Mouse (Mus musculus) kidney, adult 2 months (tissue): ENCODE measurements around the gene Lpin2. TPM values are rescaled to one million over a fixed set of nuclear protein-coding genes. Genes with fewer than 3 reads are reported as not detected.

Experiments used
- DNase-seq: peaks from one replicate; pipeline ENCODE4 v3.0.0; 2021
- H3K27ac ChIP-seq: fragments of 200-500 bp; 2 replicates; pipeline ENCODE4 v1.5.1; 2012; ENCODE audit warnings: low read depth, low read length, control low read depth, inconsistent platforms; ENCODE audit not compliant: insufficient read depth
- H3K27me3 ChIP-seq: fragments of 200-500 bp; replicated peaks from 2 replicates; pipeline ENCODE4 v1.6.1; 2012; ENCODE audit warnings: mild to moderate bottlenecking, moderate library complexity, low read length, inconsistent platforms; ENCODE audit not compliant: control insufficient read depth, insufficient read depth
- H3K36me3 ChIP-seq: fragments of 200-500 bp; 2 replicates; pipeline ENCODE4 v1.6.1; 2012; ENCODE audit warnings: mild to moderate bottlenecking, moderate library complexity, low read length, inconsistent platforms; ENCODE audit not compliant: control insufficient read depth, insufficient read depth
- H3K4me1 ChIP-seq: fragments of 200-500 bp; 2 replicates; pipeline ENCODE4 v1.6.1; 2011; ENCODE audit warnings: low read length; ENCODE audit not compliant: control insufficient read depth, insufficient read depth
- H3K4me3 ChIP-seq: fragments of 200-500 bp; 2 replicates; pipeline ENCODE4 v1.5.1; 2011; ENCODE audit warnings: mild to moderate bottlenecking, low read depth, low read length, control low read depth; ENCODE audit not compliant: insufficient read depth
- CTCF ChIP-seq: fragments of 200-500 bp; conservative IDR thresholded peaks from 2 replicates; pipeline ENCODE4 v1.5.1; 2011; ENCODE audit warnings: low read depth, mild to moderate bottlenecking, control low read depth, low read length, moderate library complexity, mixed read lengths; ENCODE audit not compliant: insufficient read depth, insufficient read length
- POLR2A ChIP-seq: fragments of 200-500 bp; IDR thresholded peaks from one replicate; pipeline ENCODE4 v1.6.1; 2011; ENCODE audit warnings: low read depth, low read length, control low read depth
- WGBS: fragments of 180-500 bp; shearing (Covaris S2); methylation state at CpG from one replicate; pipeline ENCODE4 v1.1.7; 2018; 5-methylcytosine and 5-hydroxymethylcytosine counted together
- polyA plus RNA-seq: library from polyadenylated mRNA; depleted of rRNA; stranded (reverse); fragments of >200 nt; gene quantifications from 2 replicates; pipeline ENCODE4 v1.2.3, GENCODE M21; 2012

Gene Lpin2
- polyA plus RNA-seq, 1 experiment = 17.7 TPM

DNA sequence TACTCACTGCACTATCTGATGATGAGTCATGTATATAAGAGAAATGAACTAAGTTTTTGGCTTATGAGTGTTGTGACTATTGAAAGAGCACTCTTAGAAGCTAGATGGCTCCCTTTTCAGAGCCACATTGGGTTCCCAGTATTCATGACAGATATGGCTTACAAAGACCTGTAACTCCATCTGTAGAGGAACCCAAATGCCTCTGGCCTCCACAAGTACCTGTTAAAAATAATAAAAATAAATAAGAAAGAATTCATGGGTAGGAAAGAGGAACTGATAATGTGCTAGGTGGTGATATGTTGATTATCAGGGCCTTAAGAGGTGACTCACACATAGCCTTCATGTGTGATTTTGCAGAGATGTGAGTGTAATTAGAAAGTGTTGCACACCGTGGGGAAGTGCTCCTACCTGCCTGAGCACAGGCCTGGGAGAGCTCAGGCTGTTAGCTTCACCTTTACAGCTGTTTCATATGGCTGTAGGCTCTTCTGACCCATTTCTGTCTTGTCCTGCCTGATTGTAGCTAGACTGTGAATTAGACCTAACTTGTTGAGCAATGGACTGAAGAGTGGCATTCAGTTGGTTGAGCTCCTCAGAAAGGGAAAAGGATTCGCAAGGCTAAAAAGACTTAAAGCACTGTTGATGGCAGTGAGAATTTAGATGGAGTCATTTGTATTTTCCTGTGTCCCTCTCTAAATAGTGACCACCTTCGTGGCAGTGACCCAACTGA is 12.7 kb downstream of the Lpin2 start:
- Histone ChIP-seq H3K36me3 (no peaks in the 10 kb centered on the region), H3K4me1 (peaks cover 49% of the 10 kb centered on the region), H3K27me3 (no peaks in the 10 kb centered on the region), H3K27ac (peak overlapping the region; percentile 79), H3K4me3 (peak overlapping the region; percentile 40; the same call in 1 of the 2 replicates)
- TF ChIP-seq CTCF (no peak), POLR2A (no peak)
- WGBS = 36% methylated on average over 3 of the region's 3 CpGs
- no peak for DNase-seq

DNA sequence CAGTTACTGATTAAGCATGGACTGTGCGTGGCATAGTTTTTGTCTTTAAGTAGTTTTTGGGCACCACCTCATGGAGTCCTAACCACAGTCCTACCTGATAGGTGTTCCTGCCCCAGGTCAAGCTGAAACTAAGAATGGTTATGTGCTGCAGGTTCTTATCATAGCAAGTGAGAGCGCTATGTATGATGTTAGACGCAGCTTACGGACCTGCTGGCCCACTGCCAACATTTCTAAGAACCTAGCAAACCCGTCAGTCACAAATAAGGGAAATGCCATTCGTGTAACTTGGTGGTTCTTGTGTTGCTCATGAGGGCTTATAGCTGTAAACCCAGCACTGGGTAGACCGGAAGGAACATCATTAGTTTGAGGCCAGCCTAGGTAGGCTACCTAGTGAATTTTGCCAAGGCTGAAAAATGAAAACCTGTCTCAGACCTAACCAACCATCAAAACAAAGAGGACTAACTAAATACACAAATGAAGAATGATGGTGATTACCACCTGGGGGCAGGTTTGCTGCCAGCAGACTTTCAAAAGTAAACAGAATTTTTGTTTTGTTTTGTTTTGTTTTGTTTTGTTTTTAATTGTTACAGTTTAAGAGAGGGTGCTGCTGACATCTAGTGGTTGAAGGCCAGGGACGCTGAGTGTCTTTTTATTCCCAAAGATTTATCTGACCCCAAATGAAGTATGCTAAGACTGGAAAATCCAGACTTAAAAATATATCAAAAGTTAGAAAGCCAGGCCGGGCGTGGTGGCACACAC is 13.5 kb downstream of the Lpin2 start:
- Histone ChIP-seq H3K27me3 (no peaks in the 10 kb centered on the region), H3K36me3 (no peaks in the 10 kb centered on the region), H3K27ac (peak overlapping the region; percentile 79), H3K4me1 (peaks cover 52% of the 10 kb centered on the region), H3K4me3 (peak overlapping the region; percentile 40)
- 10% methylated on average over 10 of the region's 10 CpGs for WGBS
- TF ChIP-seq POLR2A (no peak), CTCF (0 out of 2 replicates have a peak, but pooled peaks have one; percentile 16)
- DNase-seq = peak; percentile 75

DNA sequence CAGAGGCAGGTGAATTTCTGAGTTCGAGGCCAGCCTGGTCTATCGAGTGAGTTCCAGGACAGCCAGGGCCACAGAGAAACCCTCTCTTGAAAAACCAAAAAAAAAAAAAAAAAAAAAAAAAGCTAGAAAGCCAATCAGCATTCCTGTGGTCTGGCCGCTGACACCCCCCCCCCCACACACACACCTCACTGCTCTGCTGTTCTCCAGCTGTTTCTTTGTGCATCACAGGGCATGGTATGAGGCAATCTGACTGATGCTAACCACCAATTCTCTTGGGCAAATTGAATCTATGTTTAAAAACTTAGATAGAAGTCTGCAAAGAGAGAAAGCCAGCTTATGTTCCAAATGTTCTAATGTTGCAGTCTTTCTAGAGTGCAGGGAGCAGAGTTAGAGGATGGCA is 14.1 kb downstream of the Lpin2 start:
- TF ChIP-seq CTCF = no peak
- TF ChIP-seq POLR2A = no peak
- DNase-seq = no peak
- Histone ChIP-seq H3K27me3 (no peaks in the 10 kb centered on the region), H3K27ac (no peak overlapping the region; the same call in 1 of the 2 replicates), H3K36me3 (no peaks in the 10 kb centered on the region), H3K4me1 (peaks cover 54% of the 10 kb centered on the region), H3K4me3 (no peak overlapping the region)
- 33% methylated on average over 3 of the region's 3 CpGs for WGBS

GRCm38 (mm10) chr17:71199346-71199745 is 17.0 kb downstream of the Lpin2 start:
- no peak overlapping the region for H3K27ac ChIP-seq

DNA sequence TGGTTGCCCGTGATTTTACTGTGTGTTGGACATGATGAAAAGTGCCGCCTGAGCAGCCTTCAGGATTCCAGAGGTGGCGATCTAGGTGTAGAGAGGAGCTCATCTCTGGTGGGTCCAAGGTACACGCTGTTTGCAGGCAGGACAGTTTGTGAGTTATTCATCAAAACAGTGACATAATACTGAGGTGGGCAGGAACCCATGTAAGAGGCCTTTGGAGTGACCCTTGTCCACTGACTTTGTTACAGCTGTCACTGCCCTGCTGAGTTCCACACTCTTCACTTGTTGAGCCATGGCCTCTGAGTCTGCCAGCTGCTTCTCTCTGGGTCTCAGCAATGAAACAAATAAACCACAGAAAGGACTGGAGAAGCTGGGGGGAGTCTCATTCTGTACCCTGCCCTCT is 19.8 kb downstream of the Lpin2 start:
- Histone ChIP-seq H3K4me3 (no peak overlapping the region), H3K27ac (peak overlapping the region; percentile 76), H3K27me3 (no peaks in the 10 kb centered on the region), H3K36me3 (no peaks in the 10 kb centered on the region), H3K4me1 (peaks cover 60% of the 10 kb centered on the region)
- 47% methylated on average over 4 of the region's 4 CpGs for WGBS
- TF ChIP-seq POLR2A (no peak), CTCF (no peak)
- peak; percentile 90 for DNase-seq

More at GRCm38 (mm10) chr17:71199346-71199745, 17.0 kb downstream of the Lpin2 start:
- Histone ChIP-seq H3K4me1 (peaks cover 59% of the 10 kb centered on the region), H3K36me3 (no peaks in the 10 kb centered on the region), H3K27me3 (no peaks in the 10 kb centered on the region), H3K4me3 (no peak overlapping the region)
- no peak for DNase-seq
- no peak for TF ChIP-seq POLR2A
- TF ChIP-seq CTCF = no peak
- WGBS = 38% methylated on average over 3 of the region's 3 CpGs

DNA sequence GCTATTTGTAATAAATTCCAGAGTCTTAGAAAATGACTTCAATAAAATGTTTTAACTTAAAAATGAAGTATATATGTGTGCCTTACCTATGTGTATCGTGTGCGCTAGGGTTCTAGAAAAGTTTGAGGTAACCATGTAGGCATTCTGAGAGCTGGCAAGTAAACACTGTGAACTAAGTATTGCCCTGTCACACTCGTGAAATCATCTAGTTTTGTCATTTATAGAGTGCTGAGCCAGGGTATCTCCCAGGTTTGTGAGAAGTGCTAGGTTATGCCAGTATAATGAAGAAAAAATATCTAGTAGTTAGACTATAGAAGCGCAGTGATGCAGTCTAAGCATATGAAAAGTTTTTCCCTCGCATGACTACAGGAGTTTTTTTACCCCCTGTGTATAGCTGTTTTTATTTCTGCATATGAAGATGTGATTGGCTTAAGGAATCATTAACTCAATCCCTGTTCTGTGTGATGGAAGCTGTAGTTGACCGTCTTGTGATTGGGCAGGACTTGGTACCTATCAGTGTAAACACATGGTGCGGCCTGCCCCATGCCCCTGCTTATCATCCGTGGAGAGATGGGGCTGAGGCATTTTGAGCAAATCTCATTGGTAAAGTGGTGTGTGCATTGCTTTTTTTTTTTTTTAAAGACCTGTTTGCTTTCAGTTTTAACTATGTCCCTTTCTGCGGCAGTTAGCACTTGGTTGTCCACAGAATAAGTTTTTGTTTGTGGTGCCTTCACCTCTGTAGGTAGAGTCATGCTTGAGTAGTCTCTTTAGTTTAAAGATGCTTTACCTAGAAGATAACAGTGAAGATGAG is 21.8 kb downstream of the Lpin2 start:
- no peaks in the 10 kb centered on the region for H3K27me3 ChIP-seq
- peak; percentile 48 for DNase-seq
- H3K27ac ChIP-seq = peak overlapping the region; percentile 54; the same call in 1 of the 2 replicates
- whole genome bisulfite sequencing = 58% methylated on average over 9 of the region's 9 CpGs
- peaks cover 61% of the 10 kb centered on the region for H3K4me1 ChIP-seq
- no peak overlapping the region for H3K4me3 ChIP-seq
- no peaks in the 10 kb centered on the region for H3K36me3 ChIP-seq
- TF ChIP-seq POLR2A (no peak), CTCF (no peak)

- 66% methylated on average over 6 of the region's 6 CpGs for WGBS
- no peak overlapping the region for H3K4me3 ChIP-seq
- peak overlapping the region; percentile 54; the same call in 1 of the 2 replicates for H3K27ac ChIP-seq
- H3K4me1 ChIP-seq = peaks cover 56% of the 10 kb centered on the region
- H3K27me3 ChIP-seq = no peaks in the 10 kb centered on the region
- DNase-seq = no peak
- TF ChIP-seq POLR2A = no peak
- no peak for TF ChIP-seq CTCF
- no peaks in the 10 kb centered on the region for H3K36me3 ChIP-seq
Measured at GRCm38 (mm10) chr17:71204809-71205091, 22.4 kb downstream of the Lpin2 start.
